Mouse (Mus musculus): ENCODE data around the gene Olfr1013.
A peak's percentile ranks its signal among the peaks of the same experiment; 100 is the strongest.

Gene Olfr1013

GRCm38 (mm10) chr2:85766798-85767197 is at the start of gene Olfr1013:
Olfr1013 (plus strand) TSS chr2:85767098.
- DNase-seq (ENCODE audit: low spot score): no peak

GRCm38 (mm10) chr2:85725793-85726192 is 41.1 kb upstream of the Olfr1013 start:
- peak; percentile 8 for DNase-seq (ENCODE audit: low spot score)

- DNase-seq (ENCODE audit: low spot score): no peak
Observed at GRCm38 (mm10) chr2:85753822-85754221, 13.1 kb upstream of the Olfr1013 start.

- DNase-seq (ENCODE audit: low spot score): no peak
Observed at GRCm38 (mm10) chr2:85762666-85763065, 4.2 kb upstream of the Olfr1013 start, which contains the start of gene Olfr1012. Olfr1012 (minus strand) TSS chr2:85762766.

- DNase-seq (ENCODE audit: low spot score): no peak
Observed at GRCm38 (mm10) chr2:85772413-85772812, 5.5 kb downstream of the Olfr1013 start, which contains the start of gene Olfr1014. Olfr1014 (plus strand) TSS chr2:85772713.

- DNase-seq (ENCODE audit: low spot score): no peak
Observed at GRCm38 (mm10) chr2:85781717-85782116, 14.8 kb downstream of the Olfr1013 start, which contains the start of gene Olfr1015. Olfr1015 (plus strand) TSS chr2:85782017.

GRCm38 (mm10) chr2:85792331-85792730 is 25.4 kb downstream of the Olfr1013 start:
- no peak for DNase-seq (ENCODE audit: low spot score)

GRCm38 (mm10) chr2:85802444-85802843 is 35.5 kb downstream of the Olfr1013 start, which contains the start of gene Olfr1016:
Olfr1016 (minus strand) TSS chr2:85802544.
- DNase-seq (ENCODE audit: low spot score): no peak

GRCm38 (mm10) chr2:85804501-85804900 is 37.6 kb downstream of the Olfr1013 start:
- no peak for DNase-seq (ENCODE audit: low spot score)

- no peak for DNase-seq (ENCODE audit: low spot score)
Observed at GRCm38 (mm10) chr2:85818179-85818578, 51.3 kb downstream of the Olfr1013 start, which contains the start of gene Olfr1018. Olfr1018 (plus strand) TSS chr2:85818479.
